Mouse (Mus musculus) adrenal gland, adult (tissue): Measurements from ENCODE around the gene Rem2.
A peak's percentile ranks its signal among the peaks of the same experiment; 100 is the strongest.

ENCODE experiments used
- DNase-seq, 2 experiments: peaks; one replicate each; pipeline ENCODE4 v3.0.0; 2022 to 2023; ENCODE audit warnings: low spot score in 1 of 2; ENCODE audit not compliant: inconsistent age in 2 of 2

The Rem2 gene

GRCm38 (mm10) chr14:54488350-54488749 lies 12.4 kb downstream of the Rem2 start:
- DNase-seq: no peak

DNA sequence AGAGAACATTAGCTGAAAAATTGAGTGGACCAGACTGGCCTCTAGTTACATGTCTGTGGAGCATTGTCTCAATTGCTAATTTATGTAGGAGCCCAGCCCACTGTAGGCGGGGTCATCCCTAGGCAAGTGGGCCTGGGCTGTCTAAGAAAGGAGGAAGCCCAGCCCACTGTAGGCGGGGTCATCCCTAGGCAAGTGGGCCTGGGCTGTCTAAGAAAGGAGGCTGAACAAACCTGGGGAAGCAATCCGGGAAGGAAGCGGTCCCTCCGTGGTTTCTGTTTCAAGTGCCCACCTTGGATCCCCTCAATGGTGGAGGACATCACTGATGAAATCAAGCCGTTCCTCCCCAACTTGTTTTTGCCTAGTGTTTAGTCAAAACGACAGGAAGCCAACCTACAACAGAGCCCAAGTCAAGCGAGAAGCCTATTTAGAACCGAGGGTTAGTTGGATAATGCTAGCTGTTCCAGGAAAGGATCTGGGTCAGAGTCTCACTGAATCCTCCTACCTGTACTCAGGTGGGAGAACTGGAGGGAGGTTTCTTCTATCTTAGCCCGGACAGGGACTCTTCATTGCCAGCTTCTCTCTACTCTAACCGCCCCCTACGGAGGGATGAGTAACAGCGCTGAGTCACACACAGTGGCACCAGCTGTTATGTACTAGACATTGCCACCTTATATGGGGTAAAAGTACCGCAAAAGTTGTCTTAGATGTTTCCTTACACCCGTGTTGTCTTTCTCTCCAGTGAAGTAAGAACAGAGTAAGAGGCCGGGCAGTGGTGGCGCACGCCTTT lies 16.6 kb downstream of the Rem2 start:
- DNase-seq: peak; percentile 37 to 60

- no peak for DNase-seq
Observed at GRCm38 (mm10) chr14:54493236-54493635, 17.3 kb downstream of the Rem2 start.

- peak; percentile 76 to 91 for DNase-seq
Observed at GRCm38 (mm10) chr14:54494234-54494633, 18.3 kb downstream of the Rem2 start.

DNA sequence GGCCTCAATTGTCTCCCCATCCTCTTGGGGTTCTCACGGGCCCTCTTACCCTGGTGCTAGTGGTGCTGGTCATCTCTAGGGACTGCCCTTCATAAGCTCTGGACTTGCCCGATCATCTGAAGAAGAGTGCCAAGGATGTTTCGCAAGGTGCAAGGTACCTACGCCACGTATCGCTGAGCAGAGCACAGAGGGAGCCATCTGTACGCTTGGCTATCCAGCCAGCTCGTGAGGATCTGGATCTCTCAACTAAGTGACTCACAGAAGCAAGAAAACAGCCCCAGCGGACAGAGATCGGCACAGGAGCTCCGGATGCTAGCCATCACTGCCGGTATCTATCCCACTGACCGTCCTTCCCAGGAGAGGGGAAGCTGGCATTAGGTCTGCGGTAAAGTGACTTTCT lies 20.8 kb downstream of the Rem2 start:
- no peak for DNase-seq

GRCm38 (mm10) chr14:54499330-54499729 lies 23.4 kb downstream of the Rem2 start:
- DNase-seq: no peak

DNA sequence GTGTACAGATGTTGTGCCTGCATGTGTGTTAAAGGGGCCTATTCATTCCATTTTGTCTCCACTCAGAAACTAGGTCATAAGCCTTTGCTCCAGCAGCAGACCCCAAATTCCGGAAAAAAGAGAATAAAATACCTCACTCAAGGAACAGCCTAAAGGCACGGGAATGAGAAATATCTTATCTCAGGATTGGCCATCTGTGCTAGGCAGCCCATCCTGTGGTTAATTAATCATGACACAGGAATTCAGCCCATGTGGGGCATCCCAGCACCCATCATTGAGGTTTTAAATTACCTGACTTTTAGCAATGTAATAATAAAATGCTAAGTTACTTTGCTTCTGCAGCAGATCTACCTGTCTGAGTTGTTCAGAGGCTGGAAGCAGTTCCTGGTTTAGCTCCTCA lies 25.5 kb downstream of the Rem2 start:
- DNase-seq: no peak

- no peak for DNase-seq
Observed at GRCm38 (mm10) chr14:54503092-54503491, 27.2 kb downstream of the Rem2 start.

- no peak for DNase-seq
Observed at GRCm38 (mm10) chr14:54509774-54510173, 33.9 kb downstream of the Rem2 start.

GRCm38 (mm10) chr14:54516710-54517310 lies 40.9 kb downstream of the Rem2 start:
- DNase-seq: peak in 1 of 2 experiments; percentile 63

- DNase-seq: no peak
Observed at GRCm38 (mm10) chr14:54523600-54523999, 47.7 kb downstream of the Rem2 start.

DNA sequence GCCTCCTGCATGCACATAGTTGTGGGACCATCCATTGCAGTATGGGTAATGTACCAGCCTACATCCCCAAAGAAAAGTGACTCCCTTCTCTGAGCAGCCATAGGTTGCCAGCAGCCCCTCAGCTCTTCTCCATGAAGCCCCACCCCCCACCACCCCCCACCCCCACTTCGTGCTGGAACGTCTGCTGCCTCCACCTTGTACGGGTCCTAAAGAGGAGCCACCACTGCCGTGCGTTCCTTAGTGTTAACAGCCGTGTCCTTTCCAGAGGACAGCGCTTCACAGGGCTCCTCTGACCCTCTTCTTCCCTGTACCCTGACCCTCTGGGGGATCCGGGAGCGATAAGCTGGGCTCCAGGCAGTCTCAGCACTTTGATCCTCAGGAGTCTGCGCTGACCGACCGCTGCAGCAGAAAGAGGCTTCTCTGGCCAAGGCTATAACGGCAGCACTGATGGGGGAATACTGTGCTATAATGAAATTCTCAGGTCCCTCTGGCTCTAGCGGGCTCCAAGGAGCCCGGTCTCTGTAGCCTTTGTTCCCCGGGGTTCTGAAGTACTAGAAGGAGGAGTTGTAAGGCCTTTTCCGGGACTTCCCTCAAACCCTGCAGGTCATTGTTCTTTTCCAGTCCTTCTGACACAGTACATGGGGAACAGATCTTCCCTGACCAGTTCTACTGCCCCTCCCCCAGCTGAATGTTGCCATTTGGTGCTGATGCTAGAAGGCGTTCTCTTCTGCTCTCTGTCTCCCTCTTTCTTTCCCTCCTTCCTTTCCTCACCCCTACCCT lies 51.5 kb downstream of the Rem2 start:
- peak in 1 of 2 experiments; percentile 55 for DNase-seq

DNA sequence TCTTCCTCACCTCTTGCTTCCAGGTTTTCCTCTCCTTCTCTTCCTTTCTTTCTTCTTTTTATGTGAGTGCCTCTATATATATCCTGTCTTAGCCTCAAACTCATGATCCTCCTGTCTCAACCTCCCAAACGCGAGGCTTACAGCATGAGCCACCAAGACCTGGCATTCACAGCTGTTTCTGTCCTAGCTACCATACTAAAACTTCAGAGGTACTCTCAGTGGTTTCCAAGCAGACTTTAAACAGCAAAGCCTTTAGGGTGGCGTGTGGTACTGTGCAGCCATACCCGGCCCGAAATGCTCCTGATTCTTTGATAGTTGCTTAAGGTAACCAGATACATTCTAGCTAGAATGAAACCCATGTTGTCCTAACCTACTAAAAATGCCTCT lies 52.1 kb downstream of the Rem2 start:
- DNase-seq: no peak

DNA sequence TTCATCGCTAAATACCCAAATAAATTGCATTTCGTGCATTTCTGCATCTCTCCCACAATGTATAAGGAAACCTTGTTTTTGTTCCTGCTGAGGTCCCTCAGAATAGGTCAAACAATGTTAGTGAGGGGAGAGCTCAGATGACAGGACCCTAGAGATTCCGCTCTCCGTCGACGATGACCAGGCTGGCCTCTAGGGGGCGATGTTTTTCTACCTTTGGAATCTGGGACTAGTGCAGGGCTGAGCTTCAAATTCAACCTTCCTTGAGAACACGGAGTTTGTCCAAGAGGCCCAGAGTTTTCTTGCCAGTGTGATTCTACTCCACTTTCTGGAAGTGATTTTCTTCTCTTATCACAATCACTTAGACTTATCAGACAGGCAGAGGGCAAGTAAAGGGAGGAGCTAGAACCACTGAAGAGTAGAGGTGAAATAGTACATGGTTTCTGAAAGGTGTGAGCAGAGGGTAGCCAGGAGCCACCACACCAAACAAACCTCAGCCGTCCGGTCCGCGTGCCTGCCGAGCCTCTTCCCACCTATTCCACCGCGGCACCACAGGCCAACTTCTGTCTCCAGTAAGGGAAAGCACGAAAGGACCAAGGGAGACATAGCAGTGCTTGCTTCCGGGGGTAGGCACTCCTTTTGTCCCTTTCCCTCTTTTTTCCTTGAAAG lies 52.7 kb downstream of the Rem2 start:
- peak; percentile 78 to 94 for DNase-seq
